Mouse (Mus musculus) forelimb bud, embryonic 11.5 days (tissue): ENCODE data around the gene Rpusd4.

Experiments
- DNase-seq: peaks from one replicate; pipeline ENCODE4 v3.0.0-alpha.2; 2012; ENCODE audit warnings: low read depth, low spot score

Gene Rpusd4

GRCm38 (mm10) chr9:35286351-35286750 is 18.7 kb downstream of the Rpusd4 start:
- DNase-seq = no peak

GRCm38 (mm10) chr9:35289992-35290391 is 22.3 kb downstream of the Rpusd4 start:
- peak; percentile 60 for DNase-seq

GRCm38 (mm10) chr9:35290417-35290816 is 22.8 kb downstream of the Rpusd4 start:
- no peak for DNase-seq

GRCm38 (mm10) chr9:35290916-35291315 is 23.3 kb downstream of the Rpusd4 start:
- DNase-seq = no peak

- no peak for DNase-seq
Measured at GRCm38 (mm10) chr9:35293465-35293864, 25.8 kb downstream of the Rpusd4 start.

GRCm38 (mm10) chr9:35297791-35298190 is 30.1 kb downstream of the Rpusd4 start:
- no peak for DNase-seq

- no peak for DNase-seq
Measured at GRCm38 (mm10) chr9:35302172-35302571, 34.5 kb downstream of the Rpusd4 start.

- no peak for DNase-seq
Measured at GRCm38 (mm10) chr9:35307461-35307860, 39.8 kb downstream of the Rpusd4 start.

- DNase-seq = no peak
Measured at GRCm38 (mm10) chr9:35310377-35310776, 42.7 kb downstream of the Rpusd4 start.

GRCm38 (mm10) chr9:35312516-35312915 is 44.9 kb downstream of the Rpusd4 start:
- DNase-seq = no peak

- no peak for DNase-seq
Measured at GRCm38 (mm10) chr9:35313601-35314000, 45.9 kb downstream of the Rpusd4 start.

- DNase-seq = no peak
Measured at GRCm38 (mm10) chr9:35314254-35314653, 46.6 kb downstream of the Rpusd4 start.

- DNase-seq = no peak
Measured at GRCm38 (mm10) chr9:35316771-35317211, 49.1 kb downstream of the Rpusd4 start.

GRCm38 (mm10) chr9:35317233-35317980 is 49.7 kb downstream of the Rpusd4 start:
- DNase-seq = no peak

GRCm38 (mm10) chr9:35318537-35319172 is 51.0 kb downstream of the Rpusd4 start:
- DNase-seq = peak; percentile 79

GRCm38 (mm10) chr9:35320288-35320687 is 52.6 kb downstream of the Rpusd4 start:
- no peak for DNase-seq

- DNase-seq = no peak
Measured at GRCm38 (mm10) chr9:35323974-35324373, 56.3 kb downstream of the Rpusd4 start.

GRCm38 (mm10) chr9:35324571-35324970 is 56.9 kb downstream of the Rpusd4 start:
- DNase-seq = peak; percentile 83

- peak; percentile 94 for DNase-seq
Measured at GRCm38 (mm10) chr9:35326644-35327263, 59.1 kb downstream of the Rpusd4 start.
